9 mouse cellular contexts compared by ENCODE assay signal in genomic region chr8:93599776-93600175, GRCm38 (mm10).
DNase-seq lines count a peak whose midpoint lies in the region; ATAC-seq and TF ChIP-seq lines count a peak whose summit lies in the region.
"Had no signal": no experiment of that assay in that cellular context is flagged by ENCODE, and none has a peak within 500 bp of the region (broad histone marks: within the 10 kb centered on the region; RNA-seq: fewer than 3 reads in every experiment).

No protein-coding gene starts in this region.

- ATAC-seq in kidney, embryonic 14.5 days (ENCODE audit: low FRiP score, low TSS enrichment) = no peak
- ATAC-seq in embryonic facial prominence, embryonic 15.5 days (ENCODE audit: insufficient number of reproducible peaks, low FRiP score, low TSS enrichment, low read depth) = peak; percentile 69; the same call in 1 of the 2 replicates
- no peak for ATAC-seq in hindbrain, embryonic 14.5 days (ENCODE audit: low FRiP score)
- ATAC-seq: liver, embryonic 12.5 days had no signal

- no peak for TF ChIP-seq POLR2A in kidney, adult 2 months (IDR thresholded peaks at IDR 0.05; ENCODE audit: low read depth, low read length)

- no peaks in the 10 kb centered on the region for H3K9me3 ChIP-seq in kidney, embryonic 14.5 days (ENCODE audit: control insufficient read depth, low read length)
- no peaks in the 10 kb centered on the region for H3K9me3 ChIP-seq in embryonic facial prominence, embryonic 15.5 days (replicated peaks)
- H3K9me3 ChIP-seq in hindbrain, embryonic 14.5 days (ENCODE audit: control insufficient read depth, low read length) = no peaks in the 10 kb centered on the region
- H3K9me3 ChIP-seq: liver, embryonic 12.5 days had no signal

- TF ChIP-seq CTCF in kidney, adult 2 months (conservative IDR thresholded peaks at IDR 0.05; ENCODE audit: insufficient read depth, insufficient read length, low read depth, low read length) = no peak
- TF ChIP-seq CTCF in layer of hippocampus, adult 2 months (conservative IDR thresholded peaks at IDR 0.05) = no peak

- H3K4me1 ChIP-seq in kidney, adult 2 months (ENCODE audit: control insufficient read depth, insufficient read depth, low read length) = no peaks in the 10 kb centered on the region
- H3K4me1 ChIP-seq in kidney, embryonic 14.5 days (ENCODE audit: control insufficient read depth, insufficient read depth, low read length) = no peaks in the 10 kb centered on the region
- H3K4me1 ChIP-seq in embryonic facial prominence, embryonic 15.5 days = peaks cover 3% of the 10 kb centered on the region; the same call in 1 of the 2 replicates
- peaks cover 9% of the 10 kb centered on the region for H3K4me1 ChIP-seq in hindbrain, embryonic 14.5 days (replicated peaks; ENCODE audit: control insufficient read depth, insufficient read depth, low read length)
- H3K4me1 ChIP-seq: liver, embryonic 12.5 days had no signal

- no peaks in the 10 kb centered on the region for H3K36me3 ChIP-seq in kidney, adult 2 months (ENCODE audit: control insufficient read depth, insufficient read depth, low read length)
- no peaks in the 10 kb centered on the region for H3K36me3 ChIP-seq in kidney, embryonic 14.5 days (ENCODE audit: control insufficient read depth, insufficient read depth, low read length)
- no peaks in the 10 kb centered on the region for H3K36me3 ChIP-seq in embryonic facial prominence, embryonic 15.5 days
- no peaks in the 10 kb centered on the region for H3K36me3 ChIP-seq in hindbrain, embryonic 14.5 days (replicated peaks; ENCODE audit: control insufficient read depth, insufficient read depth)
- H3K36me3 ChIP-seq: liver, embryonic 12.5 days had no signal

- no peaks in the 10 kb centered on the region; the same call in 1 of the 2 replicates for H3K27me3 ChIP-seq in kidney, adult 2 months (replicated peaks; ENCODE audit: control insufficient read depth, insufficient read depth, low read length)
- no peaks in the 10 kb centered on the region for H3K27me3 ChIP-seq in kidney, embryonic 14.5 days (ENCODE audit: control insufficient read depth, insufficient read depth, low read length)
- no peaks in the 10 kb centered on the region for H3K27me3 ChIP-seq in embryonic facial prominence, embryonic 15.5 days
- H3K27me3 ChIP-seq in hindbrain, embryonic 14.5 days (ENCODE audit: control insufficient read depth, insufficient read depth, low read length) = no peaks in the 10 kb centered on the region
- H3K27me3 ChIP-seq: liver, embryonic 12.5 days had no signal

- WGBS in kidney, adult 2 months = 45% methylated on average over 8 of the region's 8 CpGs
- WGBS in kidney, embryonic 14.5 days = 48% methylated on average over 8 of the region's 8 CpGs
- WGBS in embryonic facial prominence, embryonic 15.5 days = 33% methylated on average over 8 of the region's 8 CpGs
- WGBS in hindbrain, embryonic 14.5 days = 54% methylated on average over 8 of the region's 8 CpGs

- peak; percentile 22 for DNase-seq in kidney, adult 2 months
- peak; percentile 33 for DNase-seq in hindbrain, embryonic 14.5 days (ENCODE audit: low spot score)
- DNase-seq in mesoderm, embryonic 11.5 days (ENCODE audit: low read depth, low spot score) = peak; percentile 27
- DNase-seq in left cerebral cortex, adult 9 months (ENCODE audit: low spot score in 2 of 2) = no peak
- no peak for DNase-seq in thymus, postnatal 0 days (ENCODE audit: low spot score)
- DNase-seq in layer of hippocampus, adult 2 months (ENCODE audit: low spot score in 2 of 2) = no peak

- H3K27ac ChIP-seq in kidney, adult 2 months (ENCODE audit: insufficient read depth, low read depth, low read length) = no peak overlapping the region
- H3K27ac ChIP-seq in kidney, embryonic 14.5 days (ENCODE audit: low read depth, low read length) = no peak overlapping the region
- no peak overlapping the region for H3K27ac ChIP-seq in embryonic facial prominence, embryonic 15.5 days (replicated peaks)
- no peak overlapping the region for H3K27ac ChIP-seq in hindbrain, embryonic 14.5 days
- H3K27ac ChIP-seq in layer of hippocampus, adult 2 months = no peak overlapping the region; the same call in 1 of the 2 replicates
- H3K27ac ChIP-seq: liver, embryonic 12.5 days had no signal

- no peak overlapping the region for H3K9ac ChIP-seq in kidney, embryonic 14.5 days (ENCODE audit: low read depth, low read length)
- no peak overlapping the region for H3K9ac ChIP-seq in embryonic facial prominence, embryonic 15.5 days
- no peak overlapping the region for H3K9ac ChIP-seq in hindbrain, embryonic 14.5 days
- H3K9ac ChIP-seq: liver, embryonic 12.5 days had no signal

- no peak overlapping the region for H3K4me3 ChIP-seq in kidney, adult 2 months (ENCODE audit: insufficient read depth, low read depth, low read length)
- no peak overlapping the region for H3K4me3 ChIP-seq in kidney, embryonic 14.5 days (ENCODE audit: low read length)
- no peak overlapping the region for H3K4me3 ChIP-seq in embryonic facial prominence, embryonic 15.5 days (replicated peaks)
- no peak overlapping the region for H3K4me3 ChIP-seq in hindbrain, embryonic 14.5 days (replicated peaks; ENCODE audit: low read length)
- H3K4me3 ChIP-seq in layer of hippocampus, adult 2 months = no peak overlapping the region
- H3K4me3 ChIP-seq: liver, embryonic 12.5 days had no signal

- no peak overlapping the region for H3K4me2 ChIP-seq in kidney, embryonic 14.5 days (replicated peaks; ENCODE audit: low read depth, low read length)
- no peak overlapping the region for H3K4me2 ChIP-seq in embryonic facial prominence, embryonic 15.5 days (replicated peaks)
- H3K4me2 ChIP-seq in hindbrain, embryonic 14.5 days (replicated peaks) = no peak overlapping the region; the same call in 1 of the 2 replicates
- H3K4me2 ChIP-seq: liver, embryonic 12.5 days had no signal

Comparison
In these comparisons a context has a peak if more than half of its experiments do, and no peak if none do; other contexts are left out.
1. DNase-seq: peak in kidney, adult 2 months (single experiment), hindbrain, embryonic 14.5 days (single experiment) and mesoderm, embryonic 11.5 days (single experiment); none in left cerebral cortex, adult 9 months (0 of 2), thymus, postnatal 0 days (single experiment) and layer of hippocampus, adult 2 months (0 of 2).